Comparison of ENCODE assay signal across 18 mouse cellular contexts in the genomic region with DNA sequence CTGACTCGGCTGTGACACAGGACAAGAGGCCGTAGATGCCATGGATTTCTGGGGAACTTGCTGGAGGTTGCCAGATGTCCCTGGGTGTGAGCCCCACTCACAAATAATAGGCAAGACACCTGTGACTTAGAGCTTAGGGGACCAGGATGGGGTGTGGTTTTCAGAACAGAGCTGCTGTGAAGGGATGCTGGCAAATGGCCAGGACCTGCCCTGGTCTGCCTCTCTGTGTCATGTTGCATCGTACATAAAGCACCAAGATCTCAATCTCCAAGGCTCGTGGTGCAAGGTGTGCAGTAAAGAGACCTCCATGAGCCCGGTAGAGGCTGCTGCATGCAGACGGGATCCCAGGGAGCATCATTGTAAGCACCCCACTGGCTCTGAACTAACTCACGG.
A peak's percentile ranks its signal among the peaks of the same experiment; 100 is the strongest.
DNase-seq lines count a peak whose midpoint lies in the region; ATAC-seq and TF ChIP-seq lines count a peak whose summit lies in the region.
"Had no signal": no experiment of that assay in that cellular context is flagged by ENCODE, and none has a peak within 500 bp of the region (broad histone marks: within the 10 kb centered on the region; RNA-seq: fewer than 3 reads in every experiment).

No protein-coding gene starts in this region.

- peak; percentile 52 to 65 for DNase-seq in cerebellum, postnatal 10 days
- DNase-seq in cerebellum, adult 9-10 months: no peak
- DNase-seq in hindbrain, embryonic 10.5 days (ENCODE audit: low spot score): no peak
- peak; percentile 9 for DNase-seq in midbrain, postnatal 0 days (ENCODE audit: low spot score)
- DNase-seq in midbrain, embryonic 11.5 days (ENCODE audit: low spot score, missing footprints): no peak
- DNase-seq in 3T3-L1 (ENCODE audit: low read depth, low spot score): peak; percentile 43
- DNase-seq: adrenal gland, postnatal 25 days; gastrocnemius, postnatal 36 days; heart, postnatal 36 days; kidney, adult 11 months; lung, postnatal 14 days; thymus, adult 18-20 months had no signal

- no peak overlapping the region for H3K9ac ChIP-seq in hindbrain, embryonic 16.5 days (ENCODE audit: low read depth, low read length)
- no peak overlapping the region for H3K9ac ChIP-seq in midbrain, postnatal 0 days (replicated peaks; ENCODE audit: low read length, poor library complexity, severe bottlenecking)
- no peak overlapping the region for H3K9ac ChIP-seq in midbrain, embryonic 11.5 days (ENCODE audit: low read length)
- H3K9ac ChIP-seq: embryonic facial prominence, embryonic 13.5 days; kidney, embryonic 15.5 days; midbrain, embryonic 13.5 days had no signal

- no peaks in the 10 kb centered on the region for H3K4me1 ChIP-seq in hindbrain, embryonic 10.5 days (replicated peaks)
- H3K4me1 ChIP-seq in hindbrain, embryonic 16.5 days (ENCODE audit: control insufficient read depth, insufficient read depth, low read depth, low read length): no peaks in the 10 kb centered on the region; the same call in 1 of the 2 replicates
- no peaks in the 10 kb centered on the region for H3K4me1 ChIP-seq in midbrain, postnatal 0 days (ENCODE audit: insufficient read depth, low read length)
- no peaks in the 10 kb centered on the region for H3K4me1 ChIP-seq in midbrain, embryonic 11.5 days (ENCODE audit: control insufficient read depth, insufficient read depth, low read length)
- H3K4me1 ChIP-seq: kidney, embryonic 15.5 days had no signal

- H3K4me2 ChIP-seq in hindbrain, embryonic 16.5 days (ENCODE audit: low read length): no peak overlapping the region
- H3K4me2 ChIP-seq in midbrain, postnatal 0 days (ENCODE audit: low read depth, low read length, poor library complexity, severe bottlenecking): no peak overlapping the region
- H3K4me2 ChIP-seq in midbrain, embryonic 11.5 days: no peak overlapping the region
- H3K4me2 ChIP-seq: embryonic facial prominence, embryonic 13.5 days; kidney, embryonic 15.5 days; midbrain, embryonic 13.5 days had no signal

- no peak overlapping the region for H3K4me3 ChIP-seq in hindbrain, embryonic 10.5 days
- no peak overlapping the region for H3K4me3 ChIP-seq in hindbrain, embryonic 16.5 days (ENCODE audit: low read length)
- H3K4me3 ChIP-seq in midbrain, postnatal 0 days (ENCODE audit: low read depth, low read length): no peak overlapping the region
- no peak overlapping the region for H3K4me3 ChIP-seq in midbrain, embryonic 11.5 days (ENCODE audit: low read depth, low read length)
- H3K4me3 ChIP-seq: embryonic facial prominence, embryonic 13.5 days; kidney, embryonic 15.5 days; midbrain, embryonic 13.5 days had no signal

- no peaks in the 10 kb centered on the region for H3K36me3 ChIP-seq in hindbrain, embryonic 10.5 days
- H3K36me3 ChIP-seq in hindbrain, embryonic 16.5 days (ENCODE audit: control insufficient read depth, insufficient read depth, low read length): no peaks in the 10 kb centered on the region
- no peaks in the 10 kb centered on the region for H3K36me3 ChIP-seq in midbrain, postnatal 0 days (ENCODE audit: insufficient read depth, low read length)
- no peaks in the 10 kb centered on the region for H3K36me3 ChIP-seq in midbrain, embryonic 11.5 days (ENCODE audit: control insufficient read depth, insufficient read depth, low read length)
- H3K36me3 ChIP-seq: embryonic facial prominence, embryonic 13.5 days; kidney, embryonic 15.5 days; midbrain, embryonic 13.5 days had no signal

- no peaks in the 10 kb centered on the region for H3K27me3 ChIP-seq in hindbrain, embryonic 10.5 days (ENCODE audit: insufficient read depth, poor library complexity, severe bottlenecking)
- no peaks in the 10 kb centered on the region for H3K27me3 ChIP-seq in hindbrain, embryonic 16.5 days (replicated peaks; ENCODE audit: control insufficient read depth, insufficient read depth, low read length)
- no peaks in the 10 kb centered on the region for H3K27me3 ChIP-seq in midbrain, postnatal 0 days (ENCODE audit: insufficient read depth, low read length)
- no peaks in the 10 kb centered on the region for H3K27me3 ChIP-seq in midbrain, embryonic 11.5 days (ENCODE audit: control insufficient read depth, insufficient read depth, low read length)
- H3K27me3 ChIP-seq: embryonic facial prominence, embryonic 13.5 days; kidney, embryonic 15.5 days; midbrain, embryonic 13.5 days had no signal

- 85% methylated on average over 7 of the region's 7 CpGs for WGBS in hindbrain, embryonic 10.5 days
- 65% methylated on average over 7 of the region's 7 CpGs for WGBS in hindbrain, embryonic 16.5 days
- 72% methylated on average over 7 of the region's 7 CpGs for WGBS in midbrain, postnatal 0 days
- WGBS in midbrain, embryonic 11.5 days: 85% methylated on average over 7 of the region's 7 CpGs

- ATAC-seq in hindbrain, embryonic 16.5 days: no peak
- no peak for ATAC-seq in midbrain, postnatal 0 days (ENCODE audit: low FRiP score)
- ATAC-seq in midbrain, embryonic 11.5 days (ENCODE audit: low FRiP score): no peak
- no peak for ATAC-seq in frontal cortex, adult (ENCODE audit: low TSS enrichment)
- ATAC-seq: CD4-positive, CD25-positive, alpha-beta regulatory T cell, adult 4 months; midbrain, embryonic 13.5 days had no signal

- TF ChIP-seq CTCF in midbrain, postnatal 0 days (IDR thresholded peaks at IDR 0.05): no peak

- peak overlapping the region; percentile 13; the same call in 1 of the 2 replicates for H3K27ac ChIP-seq in hindbrain, embryonic 10.5 days
- no peak overlapping the region for H3K27ac ChIP-seq in hindbrain, embryonic 16.5 days (ENCODE audit: low read depth, low read length)
- H3K27ac ChIP-seq in midbrain, postnatal 0 days (ENCODE audit: low read depth, low read length): no peak overlapping the region
- H3K27ac ChIP-seq in midbrain, embryonic 11.5 days (ENCODE audit: low read depth, low read length): no peak overlapping the region
- H3K27ac ChIP-seq: kidney, embryonic 15.5 days; midbrain, embryonic 13.5 days had no signal

- H3K9me3 ChIP-seq in hindbrain, embryonic 10.5 days: no peaks in the 10 kb centered on the region
- no peaks in the 10 kb centered on the region for H3K9me3 ChIP-seq in hindbrain, embryonic 16.5 days (ENCODE audit: control insufficient read depth, low read length)
- H3K9me3 ChIP-seq in midbrain, postnatal 0 days (ENCODE audit: low read length): no peaks in the 10 kb centered on the region
- no peaks in the 10 kb centered on the region for H3K9me3 ChIP-seq in midbrain, embryonic 11.5 days (ENCODE audit: control insufficient read depth, low read length)
- H3K9me3 ChIP-seq: embryonic facial prominence, embryonic 13.5 days; kidney, embryonic 15.5 days; midbrain, embryonic 13.5 days had no signal

Comparison
In these comparisons a context has a peak if more than half of its experiments do, and no peak if none do; other contexts are left out.
1. DNase-seq: peak in cerebellum, postnatal 10 days (2 of 2), midbrain, postnatal 0 days (single experiment) and 3T3-L1 (single experiment); none in cerebellum, adult 9-10 months (single experiment), hindbrain, embryonic 10.5 days (single experiment) and midbrain, embryonic 11.5 days (single experiment).